Mouse (Mus musculus) hindbrain, embryonic 14.5 days (tissue): ENCODE data around the gene Elmo3. TPM values are rescaled to one million over a fixed set of nuclear protein-coding genes. Genes with fewer than 3 reads are reported as not detected.
A peak's percentile ranks its signal among the peaks of the same experiment; 100 is the strongest.

Experiments used
- ATAC-seq: fragments of 200-750 bp; cut with Nextera tagmentation; 2 replicates; pipeline ENCODE4 v1.8.0; 2017; ENCODE audit warnings: moderate number of reproducible peaks, mild to moderate bottlenecking, moderate TSS enrichment, moderate library complexity; ENCODE audit not compliant: low FRiP score
- DNase-seq: peaks from one replicate; pipeline ENCODE4 v3.0.0-alpha.2; 2015; ENCODE audit warnings: low spot score
- H3K27ac ChIP-seq: fragments of 300-500 bp; sonication (generic); 2 replicates; pipeline ENCODE4 v1.5.1; 2014; ENCODE audit warnings: mild to moderate bottlenecking, moderate library complexity
- H3K27me3 ChIP-seq: fragments of 300-500 bp; sonication (generic); 2 replicates; pipeline ENCODE4 v1.6.1; 2014; ENCODE audit warnings: mild to moderate bottlenecking, low read length, mixed read lengths; ENCODE audit not compliant: control insufficient read depth, insufficient read depth
- H3K36me3 ChIP-seq: fragments of 300-500 bp; sonication (generic); replicated peaks from 2 replicates; pipeline ENCODE4 v1.6.1; 2014; ENCODE audit not compliant: control insufficient read depth, insufficient read depth
- H3K4me1 ChIP-seq: fragments of 300-500 bp; sonication (generic); replicated peaks from 2 replicates; pipeline ENCODE4 v1.6.1; 2014; ENCODE audit warnings: antibody characterized with exemption, low read length, mixed read lengths; ENCODE audit not compliant: control insufficient read depth, insufficient read depth
- H3K4me2 ChIP-seq: fragments of 300-500 bp; sonication (generic); replicated peaks from 2 replicates; pipeline ENCODE4 v1.6.1; 2014; ENCODE audit warnings: mild to moderate bottlenecking, moderate library complexity
- H3K4me3 ChIP-seq: fragments of 300-500 bp; sonication (generic); replicated peaks from 2 replicates; pipeline ENCODE4 v1.5.1; 2014; ENCODE audit warnings: mild to moderate bottlenecking, low read length
- H3K9ac ChIP-seq: fragments of 300-500 bp; sonication (generic); 2 replicates; pipeline ENCODE4 v1.6.1; 2014
- H3K9me3 ChIP-seq: fragments of 300-500 bp; sonication (generic); 2 replicates; pipeline ENCODE4 v1.6.1; 2016; ENCODE audit warnings: low read length; ENCODE audit not compliant: control insufficient read depth
- WGBS: fragments of 180-500 bp; shearing (Covaris S2); extraction: QIAGEN DNeasy Blood & Tissue Kit; methylation state at CpG from one replicate; pipeline ENCODE4 v1.1.7; 2014; 5-methylcytosine and 5-hydroxymethylcytosine counted together
- polyA plus RNA-seq: library from polyadenylated mRNA; unstranded; fragments of >200 nt; fragmentation: Nextera tagmentation; extraction: Ambion mirVana; gene quantifications from 2 replicates; pipeline ENCODE4 v1.2.1, GENCODE M21; 2014

Elmo3 gene
- polyA plus RNA-seq, 1 experiment from 2014 or later = 1.6 TPM

DNA sequence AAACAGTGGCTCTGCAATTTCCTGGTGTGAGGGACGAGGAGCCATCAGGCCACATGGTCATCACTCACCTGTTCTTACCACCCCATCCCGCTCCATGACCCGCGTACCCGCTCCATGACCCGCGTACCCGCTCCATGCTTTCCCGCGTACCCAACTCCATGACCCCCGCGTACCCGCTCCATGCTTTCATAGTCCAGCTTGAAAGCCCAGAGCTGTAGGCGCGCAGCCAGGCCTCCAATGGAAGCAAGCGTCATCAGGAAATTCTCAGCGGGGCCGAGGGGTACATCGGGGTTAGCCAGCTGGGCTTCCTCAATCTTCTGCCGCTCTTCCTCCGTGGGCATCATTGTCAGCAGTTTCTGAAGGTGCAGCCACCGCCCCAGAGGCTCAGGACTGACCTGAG lies 26.1 kb downstream of the Elmo3 start:
- Histone ChIP-seq H3K27me3 (no peaks in the 10 kb centered on the region), H3K36me3 (peaks cover 60% of the 10 kb centered on the region), H3K4me1 (peaks cover 8% of the 10 kb centered on the region), H3K9ac (no peak overlapping the region), H3K4me2 (no peak overlapping the region), H3K27ac (no peak overlapping the region), H3K4me3 (no peak overlapping the region), H3K9me3 (no peaks in the 10 kb centered on the region)
- DNase-seq (no peak), ATAC-seq (no peak)
- 95% methylated on average over 22 of the region's 22 CpGs for WGBS

- 97% methylated on average over 9 of the region's 9 CpGs for WGBS
- no peak for DNase-seq
- Histone ChIP-seq H3K9me3 (no peaks in the 10 kb centered on the region), H3K36me3 (peaks cover 60% of the 10 kb centered on the region), H3K4me2 (no peak overlapping the region), H3K4me1 (peaks cover 7% of the 10 kb centered on the region), H3K27ac (no peak overlapping the region), H3K9ac (no peak overlapping the region), H3K4me3 (no peak overlapping the region), H3K27me3 (no peaks in the 10 kb centered on the region)
- no peak for ATAC-seq
Measured at GRCm38 (mm10) chr8:105331931-105332330, 26.5 kb downstream of the Elmo3 start.

- Histone ChIP-seq H3K9me3 (no peaks in the 10 kb centered on the region), H3K4me1 (peaks cover under 1% of the 10 kb centered on the region), H3K4me3 (no peak overlapping the region), H3K4me2 (no peak overlapping the region), H3K27ac (no peak overlapping the region), H3K36me3 (peaks cover 60% of the 10 kb centered on the region), H3K9ac (no peak overlapping the region), H3K27me3 (no peaks in the 10 kb centered on the region)
- no peak for DNase-seq
- no peak for ATAC-seq
- 94% methylated on average over 2 of the region's 2 CpGs for WGBS
Measured at GRCm38 (mm10) chr8:105332523-105332922, 27.1 kb downstream of the Elmo3 start.

GRCm38 (mm10) chr8:105336373-105337130 lies 31.2 kb downstream of the Elmo3 start:
- ATAC-seq (peak; percentile 39), DNase-seq (no peak)
- 53% methylated on average over 32 of the region's 32 CpGs for WGBS
- no peaks in the 10 kb centered on the region for H3K9me3 ChIP-seq
- H3K4me3 ChIP-seq = no peak overlapping the region
- H3K4me2 ChIP-seq = no peak overlapping the region
- H3K36me3 ChIP-seq = peaks cover 24% of the 10 kb centered on the region
- no peaks in the 10 kb centered on the region for H3K4me1 ChIP-seq
- H3K9ac ChIP-seq = no peak overlapping the region
- H3K27me3 ChIP-seq = no peaks in the 10 kb centered on the region
- H3K27ac ChIP-seq = no peak overlapping the region

DNA sequence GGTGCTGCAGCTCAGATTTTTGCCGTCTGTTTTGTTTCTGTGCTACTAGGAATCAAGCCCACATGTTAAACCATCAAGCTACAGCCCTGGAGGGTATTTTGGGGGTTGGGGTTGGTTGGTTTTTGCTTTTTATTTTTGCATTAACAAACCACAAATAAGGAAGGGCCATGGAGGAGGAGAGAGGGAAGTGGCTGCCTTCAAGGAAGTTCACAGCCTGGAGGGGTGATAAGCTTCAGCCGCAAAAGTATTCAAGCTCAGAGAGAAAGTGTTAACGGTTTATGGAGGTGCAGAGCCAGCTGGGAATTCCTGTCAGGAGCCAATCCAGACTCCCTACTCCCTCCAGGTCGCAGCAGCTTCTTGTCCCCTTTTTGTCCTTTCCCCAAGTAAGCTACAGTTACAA lies 33.6 kb downstream of the Elmo3 start:
- Histone ChIP-seq H3K4me3 (no peak overlapping the region), H3K9me3 (no peaks in the 10 kb centered on the region), H3K27ac (no peak overlapping the region), H3K4me1 (no peaks in the 10 kb centered on the region), H3K9ac (no peak overlapping the region), H3K36me3 (peaks cover 11% of the 10 kb centered on the region; the same call in 1 of the 2 replicates), H3K27me3 (no peaks in the 10 kb centered on the region), H3K4me2 (no peak overlapping the region)
- 65% methylated on average over 4 of the region's 4 CpGs for WGBS
- ATAC-seq = no peak
- DNase-seq = no peak

- H3K4me1 ChIP-seq = no peaks in the 10 kb centered on the region
- WGBS = 84% methylated on average over 6 of the region's 6 CpGs
Measured at GRCm38 (mm10) chr8:105339886-105340635, 34.7 kb downstream of the Elmo3 start.

GRCm38 (mm10) chr8:105341399-105341798 lies 36.0 kb downstream of the Elmo3 start:
- Histone ChIP-seq H3K4me1 (no peaks in the 10 kb centered on the region), H3K9ac (no peak overlapping the region), H3K27me3 (peaks cover 3% of the 10 kb centered on the region; the same call in 1 of the 2 replicates), H3K27ac (no peak overlapping the region), H3K4me3 (no peak overlapping the region), H3K36me3 (no peaks in the 10 kb centered on the region), H3K4me2 (no peak overlapping the region), H3K9me3 (no peaks in the 10 kb centered on the region)
- DNase-seq = no peak
- no peak for ATAC-seq
- WGBS = 44% methylated on average over 8 of the region's 8 CpGs

More at GRCm38 (mm10) chr8:105339886-105340635, 34.7 kb downstream of the Elmo3 start:
- Histone ChIP-seq H3K9ac (no peak overlapping the region), H3K27me3 (no peaks in the 10 kb centered on the region), H3K4me2 (no peak overlapping the region), H3K27ac (no peak overlapping the region), H3K4me3 (no peak overlapping the region), H3K9me3 (no peaks in the 10 kb centered on the region), H3K36me3 (0 out of 2 replicates have a peak, but pooled peaks cover under 1% of the 10 kb centered on the region)
- ATAC-seq (no peak), DNase-seq (no peak)

GRCm38 (mm10) chr8:105342768-105343167 lies 37.4 kb downstream of the Elmo3 start:
- WGBS = 81% methylated on average over 4 of the region's 4 CpGs

GRCm38 (mm10) chr8:105343791-105344574 lies 38.6 kb downstream of the Elmo3 start:
- H3K4me3 ChIP-seq = no peak overlapping the region
- no peak overlapping the region for H3K27ac ChIP-seq
- DNase-seq (no peak), ATAC-seq (no peak)
- no peak overlapping the region for H3K4me2 ChIP-seq
- no peak overlapping the region for H3K9ac ChIP-seq
- peaks cover 15% of the 10 kb centered on the region; the same call in 1 of the 2 replicates for H3K27me3 ChIP-seq
- 73% methylated on average over 8 of the region's 8 CpGs for WGBS
- H3K36me3 ChIP-seq = no peaks in the 10 kb centered on the region
- H3K4me1 ChIP-seq = peaks cover 4% of the 10 kb centered on the region; the same call in 1 of the 2 replicates
- no peaks in the 10 kb centered on the region for H3K9me3 ChIP-seq

More at GRCm38 (mm10) chr8:105342768-105343167, 37.4 kb downstream of the Elmo3 start:
- H3K4me1 ChIP-seq = peaks cover 4% of the 10 kb centered on the region; the same call in 1 of the 2 replicates
- H3K4me3 ChIP-seq = no peak overlapping the region
- no peak overlapping the region for H3K27ac ChIP-seq
- no peak overlapping the region for H3K9ac ChIP-seq
- ATAC-seq = no peak
- H3K36me3 ChIP-seq = no peaks in the 10 kb centered on the region
- no peak for DNase-seq
- H3K4me2 ChIP-seq = no peak overlapping the region
- H3K9me3 ChIP-seq = no peaks in the 10 kb centered on the region
- peaks cover 15% of the 10 kb centered on the region; the same call in 1 of the 2 replicates for H3K27me3 ChIP-seq
